Mouse (Mus musculus): ENCODE data around the gene B4galt7. TPM values are rescaled to one million over a fixed set of nuclear protein-coding genes. Genes with fewer than 3 reads are reported as not detected.

The B4galt7 gene
- polyA plus RNA-seq (2012; rRNA removed): 5.0 and 5.8 TPM in 2 replicates

GRCm38 (mm10) chr13:55599566-55600540 is at the start of gene B4galt7:
B4galt7 (plus strand) TSS chr13:55599896.

GRCm38 (mm10) chr13:55571027-55571751 is 28.5 kb upstream of the B4galt7 start, which contains the start of gene Fam193b:
Fam193b (minus strand) TSS chr13:55571120.

GRCm38 (mm10) chr13:55573432-55573831 is 26.3 kb upstream of the B4galt7 start, which contains the start of gene Tmed9:
Tmed9 (plus strand) TSS chr13:55573732.

GRCm38 (mm10) chr13:55622649-55623541 is 23.2 kb downstream of the B4galt7 start, which contains the start of gene Caml:
Caml (plus strand) TSS chr13:55623005.

GRCm38 (mm10) chr13:55634639-55635127 is 35.0 kb downstream of the B4galt7 start, which contains the start of gene Ddx46:
Ddx46 (plus strand) TSS chr13:55635027.

Other genes with a start within 250 kb of the B4galt7 start
- gene Lman2, start 237.1 kb upstream of the B4galt7 start, polyA plus RNA-seq (2012; rRNA removed): 33.8 and 37.5 TPM in 2 replicates
- gene Rgs14, start 230.2 kb upstream of the B4galt7 start, polyA plus RNA-seq (2012; rRNA removed): 1.3 and 1.6 TPM in 2 replicates
- not detected in 2 replicates for gene Slc34a1, start 201.7 kb upstream of the B4galt7 start, polyA plus RNA-seq (2012; rRNA removed)
- gene Pfn3, start 184.7 kb upstream of the B4galt7 start, polyA plus RNA-seq (2012; rRNA removed): not detected in 2 replicates
- gene F12, start 173.1 kb upstream of the B4galt7 start, polyA plus RNA-seq (2012; rRNA removed): 48.2 and 48.8 TPM in 2 replicates
- 23.9 and 26.4 TPM in 2 replicates for gene Grk6, start 154.8 kb upstream of the B4galt7 start, polyA plus RNA-seq (2012; rRNA removed)
- gene Prr7, start 135.6 kb upstream of the B4galt7 start, polyA plus RNA-seq (2012; rRNA removed): 0.27 and 0.45 TPM in 2 replicates
- gene Dbn1, start 111.8 kb upstream of the B4galt7 start, polyA plus RNA-seq (2012; rRNA removed): 4.4 and 6.9 TPM in 2 replicates
- gene Pdlim7, start 86.2 kb upstream of the B4galt7 start, polyA plus RNA-seq (2012; rRNA removed): 12.5 and 13.1 TPM in 2 replicates
- gene Dok3, start 70.6 kb upstream of the B4galt7 start, polyA plus RNA-seq (2012; rRNA removed): 3.9 and 4.9 TPM in 2 replicates
- 27.1 and 31.4 TPM in 2 replicates for gene Ddx41, start 63.2 kb upstream of the B4galt7 start, polyA plus RNA-seq (2012; rRNA removed)
- gene Fam193b, start 28.8 kb upstream of the B4galt7 start, polyA plus RNA-seq (2012; rRNA removed): 16.9 and 20.4 TPM in 2 replicates
- gene Tmed9, start 26.2 kb upstream of the B4galt7 start, polyA plus RNA-seq (2012; rRNA removed): 57.0 and 61.6 TPM in 2 replicates
- 14.6 and 14.8 TPM in 2 replicates for gene Caml, start 23.1 kb downstream of the B4galt7 start, polyA plus RNA-seq (2012; rRNA removed)
- gene Ddx46, start 35.1 kb downstream of the B4galt7 start, polyA plus RNA-seq (2012; rRNA removed): 22.0 and 23.7 TPM in 2 replicates
- 16.8 and 20.6 TPM in 2 replicates for gene B230219D22Rik, start 93.2 kb downstream of the B4galt7 start, polyA plus RNA-seq (2012; rRNA removed)
- gene Txndc15, start 114.8 kb downstream of the B4galt7 start, polyA plus RNA-seq (2012; rRNA removed): 9.9 and 11.6 TPM in 2 replicates
- gene Pcbd2, start 127.5 kb downstream of the B4galt7 start, polyA plus RNA-seq (2012; rRNA removed): 23.5 and 25.7 TPM in 2 replicates
- 0.02 TPM in 1 of 2 replicates, not detected in the other for gene Catsper3, start 184.7 kb downstream of the B4galt7 start, polyA plus RNA-seq (2012; rRNA removed)
- 0.03 and 0.48 TPM in 2 replicates for gene Pitx1, start 236.3 kb downstream of the B4galt7 start, polyA plus RNA-seq (2012; rRNA removed)

Data from liver, embryonic 14 days (tissue).